Mouse (Mus musculus) lung, postnatal 4 days (tissue): ENCODE measurements around the gene Rabgap1l.
"Not testable (repeated sequence)": the region's sequence is repeated elsewhere in the genome, so short reads cannot be mapped to it uniquely, and the experiment has no call there.

ENCODE experiments used
- DNase-seq, 2 experiments: peaks; one replicate each; pipeline ENCODE4 v3.0.0; 2021

The Rabgap1l gene

DNA sequence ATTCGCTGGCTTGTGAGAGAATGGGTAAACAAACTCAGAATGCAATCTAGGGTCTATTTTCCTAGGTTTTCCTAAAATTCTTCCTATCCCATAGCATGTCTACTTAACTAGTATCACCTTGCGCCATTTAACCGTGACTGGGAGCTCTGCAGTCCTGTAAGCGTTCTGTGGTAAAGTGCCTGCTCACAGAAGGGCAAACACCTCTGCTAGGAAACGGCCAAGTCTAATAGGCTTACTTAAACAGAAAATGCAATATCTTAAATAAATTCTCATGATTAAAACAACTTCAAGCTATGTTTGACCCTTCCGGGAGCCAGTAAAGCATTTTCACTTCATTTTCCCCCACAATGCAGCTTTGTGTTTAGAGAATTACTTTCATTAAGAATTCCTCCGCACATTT, 484.5 kb downstream of the Rabgap1l start:
- no peak for DNase-seq

DNA sequence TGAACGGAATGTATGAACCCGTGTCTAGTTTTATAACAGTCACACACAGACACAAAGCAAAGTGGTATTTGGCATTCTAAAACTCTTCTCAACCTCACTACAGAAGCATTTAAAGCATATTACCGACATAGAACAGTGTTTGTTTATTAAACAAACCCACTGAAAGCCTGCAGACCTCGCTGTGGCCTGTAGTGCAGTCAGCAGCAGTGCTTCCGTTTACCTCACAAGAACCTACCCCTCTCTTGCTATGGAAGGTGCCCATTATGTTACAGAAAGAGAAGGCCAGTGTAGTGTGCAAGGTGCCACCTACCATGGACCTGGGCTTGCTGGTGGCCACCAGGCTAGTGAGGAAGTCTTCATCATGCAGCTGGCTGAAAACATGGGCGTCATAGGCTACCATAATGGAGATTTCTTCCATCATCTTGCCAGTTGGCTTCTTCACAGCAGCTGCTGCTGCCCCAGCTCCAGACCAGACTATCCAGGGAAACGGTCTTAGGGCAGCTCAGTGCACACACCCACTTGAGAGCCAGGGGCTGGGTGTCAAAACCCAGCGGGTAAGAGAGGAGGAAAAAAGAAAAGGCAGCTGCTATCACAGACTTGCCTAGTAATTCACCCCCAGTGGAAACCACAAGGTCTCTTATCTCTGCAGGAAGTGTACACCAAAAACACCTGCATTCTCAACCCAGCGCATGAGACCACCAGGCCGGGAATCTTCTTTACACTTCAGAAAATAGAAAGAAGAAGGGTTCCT, 486.0 kb downstream of the Rabgap1l start:
- peak in 1 of 2 experiments; percentile 24 for DNase-seq

- DNase-seq, result peak in 1 of 2 experiments; percentile 33
These were observed 486.7 kb downstream of the Rabgap1l start for GRCm38 (mm10) chr1:160306336-160306735.

- DNase-seq, result no peak
These were observed 487.2 kb downstream of the Rabgap1l start for GRCm38 (mm10) chr1:160305826-160306225.

DNA sequence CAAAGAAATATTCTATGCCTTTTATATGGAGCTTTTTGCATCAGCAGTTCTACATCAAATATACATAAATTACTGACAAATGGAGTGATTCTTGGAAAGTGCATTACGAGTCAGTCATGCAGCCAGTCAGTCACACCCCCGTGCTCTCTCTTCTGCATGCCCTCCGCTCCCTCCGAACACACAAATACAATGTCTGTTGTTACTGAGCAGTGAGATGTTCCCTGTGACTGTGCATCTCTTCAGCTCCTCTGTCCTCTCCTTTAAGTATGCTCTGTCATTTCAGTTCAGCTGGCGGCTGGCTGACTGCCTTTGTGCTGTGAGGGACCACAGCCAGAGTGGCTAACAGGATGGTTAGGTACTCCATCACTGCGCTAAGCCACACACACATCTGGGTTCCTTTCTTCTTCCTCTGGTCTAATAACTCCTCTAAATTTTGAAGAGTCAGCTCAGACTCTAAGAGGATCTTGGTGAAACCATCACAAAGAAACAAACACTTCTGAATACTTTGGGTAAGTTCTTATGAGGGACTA, 488.0 kb downstream of the Rabgap1l start:
- DNase-seq, result no peak

DNA sequence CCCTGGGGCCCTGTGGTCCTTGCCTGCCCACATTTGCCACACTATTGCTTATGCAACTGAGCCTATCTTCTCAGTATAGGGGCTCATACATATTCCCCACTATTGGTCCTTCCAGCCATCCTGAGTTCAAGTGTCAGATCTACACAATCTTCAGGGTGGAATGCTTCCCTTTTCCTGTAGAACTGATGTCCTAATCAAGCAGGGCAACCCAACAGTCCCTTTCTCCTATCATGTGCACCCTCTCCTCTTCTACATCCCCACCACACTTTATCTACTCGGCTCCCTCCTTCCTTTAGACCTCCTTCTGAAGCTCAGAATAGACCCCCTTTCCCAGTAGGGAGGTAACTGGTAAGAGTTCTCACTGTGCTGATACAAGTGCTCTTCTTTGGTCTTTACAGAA, 490.7 kb downstream of the Rabgap1l start:
- no peak for DNase-seq

DNA sequence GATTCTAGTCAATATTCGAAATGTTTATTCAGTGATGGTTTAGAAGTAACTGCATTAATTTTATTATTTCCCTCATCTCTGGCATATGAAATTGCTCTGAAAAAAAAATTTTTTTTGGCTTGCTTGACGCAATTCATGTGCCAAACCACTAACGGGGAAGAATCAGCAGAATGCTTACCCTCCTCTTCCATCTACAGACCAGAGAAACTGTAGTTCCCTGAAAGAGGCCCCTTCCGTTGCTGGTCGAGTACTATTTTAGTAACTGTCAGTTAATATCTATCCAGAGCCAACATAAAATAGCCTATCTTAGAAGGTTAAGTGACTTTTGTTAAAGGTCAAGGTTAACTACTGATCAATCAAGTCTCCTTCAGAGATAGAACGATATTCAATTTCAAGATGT, 491.9 kb downstream of the Rabgap1l start:
- DNase-seq, result no peak

DNA sequence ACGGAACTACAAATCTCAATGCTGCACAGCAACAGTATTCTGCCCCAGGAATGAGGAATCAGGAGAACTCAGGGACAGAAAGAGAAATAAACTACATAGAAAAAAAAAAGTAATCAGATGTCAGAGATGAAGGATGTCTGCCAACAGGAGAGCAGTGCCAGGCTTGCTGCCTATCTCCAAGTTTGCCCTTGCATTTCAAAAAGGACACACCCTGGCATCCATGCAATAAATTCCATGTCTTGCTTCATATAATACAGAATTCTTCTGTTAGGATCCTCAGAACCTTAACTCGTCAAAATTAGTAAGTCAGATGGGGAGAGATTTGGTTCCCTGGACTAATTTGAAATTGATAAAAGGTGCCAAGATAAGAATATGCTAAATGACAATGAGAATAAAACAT, 492.3 kb downstream of the Rabgap1l start:
- DNase-seq, result no peak

- no peak for DNase-seq
These were observed 493.0 kb downstream of the Rabgap1l start for GRCm38 (mm10) chr1:160299979-160300378.

- DNase-seq, result no peak
These were observed 494.1 kb downstream of the Rabgap1l start for GRCm38 (mm10) chr1:160298893-160299292.

GRCm38 (mm10) chr1:160297701-160298100, 495.3 kb downstream of the Rabgap1l start:
- DNase-seq, result no peak

DNA sequence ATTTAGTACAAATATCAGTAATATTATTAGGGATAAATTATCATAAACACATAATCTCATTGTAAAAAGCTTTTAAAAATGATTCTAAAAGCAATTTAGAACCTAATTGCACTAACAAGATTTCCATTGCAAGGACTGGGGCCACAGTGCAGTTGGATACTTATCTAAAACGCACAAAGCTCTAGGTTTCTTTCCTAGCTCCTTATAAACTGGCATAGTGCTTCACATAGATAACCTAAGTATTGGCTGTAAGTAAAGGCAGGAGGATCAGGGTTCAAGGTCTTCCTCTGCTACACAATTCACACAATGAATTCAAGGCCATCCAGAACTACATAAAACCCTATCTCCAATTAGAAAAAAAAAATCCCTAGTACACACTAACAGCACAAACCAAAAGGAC, 497.7 kb downstream of the Rabgap1l start:
- no peak for DNase-seq

GRCm38 (mm10) chr1:160293488-160293887, 499.5 kb downstream of the Rabgap1l start:
- DNase-seq, result no peak

DNA sequence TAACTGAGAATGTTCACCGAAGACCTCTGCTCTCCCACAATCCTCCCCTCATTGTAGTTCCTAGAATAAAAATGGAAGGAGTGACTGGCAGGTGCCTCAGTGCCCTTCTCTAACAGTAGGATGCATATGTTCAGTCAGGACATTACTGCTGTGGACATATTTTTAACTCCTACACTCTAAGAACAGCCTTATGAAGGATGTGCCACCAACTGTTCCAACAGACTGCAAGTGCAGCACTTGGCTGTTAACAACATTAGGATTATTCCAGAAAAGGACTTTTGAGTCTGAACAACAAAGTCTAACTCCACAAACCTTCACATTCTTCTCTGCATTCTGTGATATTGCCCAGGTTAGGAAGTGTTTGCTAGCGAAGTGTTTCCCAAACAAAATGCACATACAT, 501.0 kb downstream of the Rabgap1l start:
- DNase-seq, result no peak

DNA sequence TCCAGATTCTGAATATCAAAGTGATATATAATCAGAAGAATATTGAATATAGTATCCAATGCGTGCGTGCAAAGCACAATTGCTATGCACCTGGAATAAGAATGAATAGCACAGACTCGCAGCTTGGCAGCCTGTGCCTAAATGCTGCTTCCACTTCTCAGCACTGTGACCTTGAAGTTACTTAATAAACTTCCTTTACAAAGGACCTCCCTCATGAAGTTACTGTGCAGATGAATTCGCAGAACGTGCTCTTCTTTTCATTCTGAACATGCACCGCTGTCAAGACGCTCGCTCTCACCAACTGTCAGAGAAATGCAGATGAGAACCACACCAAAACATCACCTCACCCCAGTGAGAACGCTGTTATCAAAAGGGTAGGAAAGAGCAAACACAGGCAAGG, 502.8 kb downstream of the Rabgap1l start:
- no peak for DNase-seq

DNA sequence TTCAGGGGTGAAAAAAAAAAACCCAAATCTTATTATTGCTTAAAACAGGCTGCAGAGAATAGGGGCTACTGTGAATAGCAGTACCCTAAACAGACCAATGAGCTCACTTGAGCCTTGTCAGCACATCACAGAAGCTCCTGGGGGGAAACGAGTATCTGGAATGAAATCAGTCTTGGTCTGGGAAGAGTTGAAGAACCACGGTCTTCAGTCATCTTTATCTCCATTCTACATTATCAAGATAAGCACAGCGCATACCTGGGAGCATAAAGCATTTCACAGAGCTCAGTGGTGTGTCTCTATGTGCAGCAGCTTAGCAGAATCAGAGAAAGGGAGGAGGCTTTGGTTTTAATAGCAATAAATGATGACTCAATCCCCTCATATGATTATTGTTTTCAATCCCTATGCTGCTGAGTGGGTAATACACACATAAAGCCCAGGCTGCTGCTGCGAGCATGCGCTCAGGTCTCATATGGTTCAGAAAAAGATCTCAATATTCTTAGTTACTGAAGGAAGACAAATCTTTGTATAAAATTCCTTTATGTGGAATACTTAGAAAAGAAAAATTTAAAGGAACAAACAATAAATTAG, 505.9 kb downstream of the Rabgap1l start:
- DNase-seq, result no peak

DNA sequence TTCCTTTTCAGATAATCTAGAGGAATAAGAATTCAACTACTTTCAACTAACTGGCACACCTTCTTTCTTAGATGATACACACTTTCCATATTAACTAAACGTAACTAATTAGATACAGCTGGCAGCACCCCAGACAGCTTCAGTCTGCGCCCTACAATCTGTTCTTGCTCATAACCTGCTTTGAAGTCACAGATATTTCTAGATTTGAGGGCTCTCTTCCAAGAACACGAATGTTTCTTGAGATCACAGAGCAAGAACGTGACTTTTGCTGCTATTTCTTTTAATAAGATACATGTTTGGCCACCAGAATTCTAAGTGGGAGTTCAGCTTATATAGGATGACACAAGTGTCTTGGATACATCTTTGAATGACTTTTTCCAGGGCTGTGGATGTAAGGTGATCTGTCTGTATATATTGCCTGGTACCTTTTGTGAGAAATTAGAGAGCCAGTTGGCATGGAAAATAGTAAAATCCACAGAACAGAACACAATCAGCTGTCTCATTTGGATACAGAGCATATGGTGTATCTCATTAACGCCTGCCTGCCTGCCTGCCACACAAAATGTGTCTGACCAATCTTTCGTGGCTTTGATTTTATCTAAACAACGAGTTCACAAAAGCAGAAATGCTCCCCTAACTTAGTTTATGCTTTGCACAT, 506.5 kb downstream of the Rabgap1l start:
- DNase-seq, result no peak

GRCm38 (mm10) chr1:160284241-160284640, 508.8 kb downstream of the Rabgap1l start:
- no peak for DNase-seq

DNA sequence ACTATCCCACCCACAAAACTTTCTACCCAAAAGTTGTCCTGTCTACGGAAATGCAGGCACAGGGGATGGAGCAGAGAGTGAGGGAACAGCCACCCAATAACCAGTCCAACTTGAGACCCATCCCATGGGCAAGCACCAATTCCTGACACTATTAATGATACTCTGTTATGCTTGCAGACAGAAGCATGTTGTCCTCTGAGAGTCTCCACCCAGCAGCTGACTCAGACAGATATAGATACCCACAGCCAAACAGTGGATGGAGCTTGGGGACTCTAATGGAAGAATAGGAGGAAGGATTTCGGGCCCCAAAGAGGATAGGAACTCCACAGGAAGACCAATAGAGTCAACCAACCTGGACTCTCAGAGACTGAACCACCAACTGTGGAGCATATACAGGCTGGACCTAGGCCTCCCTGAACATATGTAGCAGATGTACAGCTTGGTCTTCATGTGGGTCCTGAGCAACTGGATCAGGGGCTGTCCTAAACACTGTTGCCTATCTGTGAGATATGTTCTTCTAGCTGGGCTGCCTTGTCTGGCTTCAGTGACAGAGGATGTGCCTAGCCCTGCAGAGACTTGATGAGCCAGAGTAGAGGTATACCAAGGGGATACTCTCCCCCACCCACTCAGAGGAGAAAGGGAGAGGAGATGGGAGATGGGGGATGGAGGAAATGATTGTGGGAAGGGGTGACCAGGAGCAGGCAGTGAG, 510.7 kb downstream of the Rabgap1l start:
- DNase-seq, result not testable (repeated sequence)

DNA sequence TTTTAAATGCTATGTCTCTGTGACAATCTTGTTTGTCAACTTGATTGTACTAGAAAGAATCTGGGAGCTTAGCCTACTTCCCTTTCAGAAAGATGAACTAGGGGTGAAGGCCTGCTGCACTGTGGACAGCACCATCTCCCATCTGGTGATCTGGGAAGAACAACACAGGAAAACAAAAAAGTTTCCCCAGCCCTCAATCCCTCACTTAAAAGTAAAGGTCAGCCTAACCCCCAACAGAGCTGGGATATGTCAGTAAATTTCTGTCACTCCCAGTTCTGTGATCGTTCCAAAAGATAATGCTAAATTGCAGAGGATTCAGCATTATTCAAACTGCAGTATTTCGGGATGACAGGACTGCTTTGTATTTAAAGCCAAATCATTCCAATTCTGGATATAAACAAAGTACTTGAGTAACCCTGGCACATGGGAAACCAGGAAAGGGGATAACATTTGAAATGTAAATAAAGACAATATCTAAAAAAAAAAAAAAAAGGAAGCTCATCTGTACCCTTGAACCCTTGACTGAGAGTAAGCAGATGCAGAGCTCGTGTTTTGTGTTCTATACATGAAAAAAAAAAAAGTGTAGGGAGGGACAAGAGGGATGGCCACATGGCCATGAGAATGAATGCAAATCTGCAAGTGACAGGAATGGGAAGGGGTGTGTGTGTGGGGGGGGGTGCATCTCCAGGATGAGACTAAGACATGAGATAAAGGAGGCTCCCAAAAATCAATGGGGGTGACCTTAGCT, 511.5 kb downstream of the Rabgap1l start:
- no peak for DNase-seq

DNA sequence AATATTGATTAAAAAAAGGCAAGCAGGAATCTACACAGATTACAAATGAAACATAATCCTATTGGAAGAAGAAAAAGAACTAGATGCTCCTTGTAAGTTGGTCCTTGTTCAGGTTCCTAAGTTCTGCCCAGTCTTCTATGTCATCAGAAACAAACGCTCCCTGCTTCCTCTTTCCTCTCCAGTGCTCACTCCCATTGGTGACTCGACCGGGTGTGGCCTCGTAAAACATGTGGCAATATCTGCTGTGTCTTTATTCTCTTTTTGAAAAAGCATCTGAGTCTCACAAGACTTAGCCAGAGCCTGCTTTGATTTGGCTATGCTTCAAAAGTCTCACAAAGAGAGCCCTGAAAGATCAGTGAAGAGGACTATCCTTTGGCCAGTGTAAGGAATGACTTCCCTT, 512.4 kb downstream of the Rabgap1l start:
- peak; percentile 26 to 35 for DNase-seq

- DNase-seq, result no peak
These were observed 514.9 kb downstream of the Rabgap1l start for GRCm38 (mm10) chr1:160277940-160278682.
